Mouse (Mus musculus) forebrain, postnatal 0 days (tissue): ENCODE measurements around the gene Hpcal1. TPM values are rescaled to one million over a fixed set of nuclear protein-coding genes. Genes with fewer than 3 reads are reported as not detected.

Source experiments
- ATAC-seq: fragments of 200-750 bp; cut with Nextera tagmentation; 2 replicates; pipeline ENCODE4 v1.8.0; 2017; ENCODE audit warnings: mild to moderate bottlenecking, moderate library complexity
- DNase-seq: peaks from one replicate; pipeline ENCODE4 v3.0.0-alpha.2; 2015
- H3K27ac ChIP-seq: fragments of 300-500 bp; sonication (generic); 2 replicates; pipeline ENCODE4 v1.5.1; 2014; ENCODE audit warnings: low read depth, mild to moderate bottlenecking, antibody characterized with exemption, low read length, moderate library complexity, mixed read lengths
- H3K27me3 ChIP-seq: fragments of 300-500 bp; sonication (generic); 2 replicates; pipeline ENCODE4 v1.6.1; 2014; ENCODE audit warnings: mild to moderate bottlenecking, low read length, mixed read lengths; ENCODE audit not compliant: insufficient read depth
- H3K36me3 ChIP-seq: fragments of 300-500 bp; sonication (generic); 2 replicates; pipeline ENCODE4 v1.6.1; 2014; ENCODE audit warnings: mild to moderate bottlenecking, moderate library complexity; ENCODE audit not compliant: insufficient read depth
- H3K4me1 ChIP-seq: fragments of 300-500 bp; sonication (generic); 2 replicates; pipeline ENCODE4 v1.6.1; 2014; ENCODE audit warnings: antibody characterized with exemption; ENCODE audit not compliant: insufficient read depth
- H3K4me2 ChIP-seq: fragments of 300-500 bp; sonication (generic); 2 replicates; pipeline ENCODE4 v1.6.1; 2014; ENCODE audit warnings: low read depth, mild to moderate bottlenecking, moderate library complexity
- H3K4me3 ChIP-seq: fragments of 300-500 bp; sonication (generic); 2 replicates; pipeline ENCODE4 v1.5.1; 2014; ENCODE audit warnings: low read depth, low read length, mixed read lengths
- H3K9ac ChIP-seq: fragments of 300-500 bp; sonication (generic); 2 replicates; pipeline ENCODE4 v1.6.1; 2014; ENCODE audit warnings: mild to moderate bottlenecking
- H3K9me3 ChIP-seq: fragments of 300-500 bp; sonication (generic); 2 replicates; pipeline ENCODE4 v1.6.1; 2016; ENCODE audit warnings: low read length
- CTCF ChIP-seq: sonication (generic); IDR thresholded peaks from 2 replicates; pipeline ENCODE4 v1.5.1; 2016; ENCODE audit warnings: antibody characterized with exemption, control low read depth, low read depth
- whole genome bisulfite sequencing: fragments of 180-500 bp; shearing (Covaris S2); extraction: QIAGEN DNeasy Blood & Tissue Kit; methylation state at CpG from one replicate; pipeline ENCODE4 v1.1.7; 2014; 5-methylcytosine and 5-hydroxymethylcytosine counted together
- polyA plus RNA-seq: library from polyadenylated mRNA; unstranded; fragments of >200 nt; fragmentation: Nextera tagmentation; extraction: Ambion mirVana; gene quantifications from 2 replicates; pipeline ENCODE4 v1.2.1, GENCODE M21; 2015
- total RNA-seq: library from RNA; depleted of rRNA; stranded (reverse); fragments of >200 nt; gene quantifications from 2 replicates; pipeline ENCODE4 v1.2.3, GENCODE M21; 2014; rRNA removed

Hpcal1 gene
- total RNA-seq (27.7 and 46.9 TPM in 2 replicates), polyA plus RNA-seq (47.1 and 76.7 TPM in 2 replicates)

DNA sequence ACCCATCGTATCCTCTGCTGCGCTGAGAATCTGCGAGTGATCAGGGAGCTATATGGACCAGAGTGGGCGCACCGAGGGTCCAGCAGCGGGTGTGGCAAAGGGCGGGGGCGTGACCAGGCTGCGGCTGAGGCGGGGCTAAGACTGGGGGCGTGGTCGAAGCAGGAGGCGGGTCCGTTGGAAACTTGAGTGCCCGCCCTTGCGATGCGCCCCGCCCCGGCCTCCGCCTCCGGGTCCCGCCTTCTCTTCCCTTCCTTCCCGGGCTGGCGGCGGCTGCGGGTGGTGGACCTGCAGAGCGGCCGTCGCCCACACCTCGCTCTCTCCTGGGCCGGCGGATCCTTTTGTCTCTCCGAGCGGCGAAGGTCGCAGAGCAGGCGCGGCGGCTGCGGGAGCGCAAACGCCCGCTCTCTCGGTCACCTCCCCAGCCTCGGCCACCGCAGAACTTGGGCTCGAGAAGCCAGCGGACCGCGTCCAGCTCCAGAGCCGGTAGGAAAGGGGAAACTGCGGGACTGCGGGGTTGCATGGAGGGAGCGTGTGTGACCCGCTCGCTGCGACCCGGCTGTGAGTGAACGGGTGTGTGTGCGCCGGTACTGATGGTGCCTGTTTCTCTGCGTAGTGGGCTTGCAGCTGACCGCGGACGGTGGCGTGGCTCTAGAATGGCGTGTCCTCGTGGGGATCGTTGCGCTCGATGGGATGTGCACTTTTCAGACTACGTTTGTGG is at the start of gene Hpcal1:
Gene Hpcal1, plus strand, starts transcription at position 293 of the 718 bp plus-strand sequence.
- Histone ChIP-seq H3K27ac (no peak within 1 kb of the TSS), H3K36me3 (no peaks in the 10 kb centered on the region), H3K9me3 (no peaks in the 10 kb centered on the region), H3K4me3 (peak within 1 kb of the TSS; percentile 72), H3K4me1 (no peaks in the 10 kb centered on the region), H3K9ac (peak within 1 kb of the TSS; percentile 72), H3K27me3 (no peaks in the 10 kb centered on the region; the same call in 1 of the 2 replicates), H3K4me2 (peak within 1 kb of the TSS; percentile 97)
- DNase-seq = peak; percentile 69
- WGBS = under 1% methylated on average over 71 of the region's 72 CpGs
- TF ChIP-seq CTCF = no peak
- peak; percentile 83 for ATAC-seq

DNA sequence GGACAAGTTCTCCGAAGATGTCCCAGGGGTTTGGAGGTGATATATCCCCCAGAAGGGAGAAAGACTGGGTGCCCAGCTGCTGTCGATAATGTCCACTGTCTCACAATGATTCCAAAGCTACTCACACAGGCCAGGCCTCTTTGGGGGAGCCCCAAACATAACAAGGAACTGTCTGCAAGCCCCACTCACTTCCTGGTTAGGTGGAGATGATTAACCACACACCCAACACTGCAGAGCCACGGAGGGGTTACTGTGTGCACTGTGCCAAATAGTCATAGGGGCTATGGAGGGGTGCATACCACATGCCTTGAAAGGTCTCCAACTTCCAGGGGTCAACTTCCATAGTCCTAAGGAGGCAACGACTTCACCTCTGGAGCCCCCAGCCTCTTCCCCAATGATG is 49.4 kb upstream of the Hpcal1 start:
- Histone ChIP-seq H3K9ac (no peak overlapping the region), H3K36me3 (no peaks in the 10 kb centered on the region), H3K27me3 (no peaks in the 10 kb centered on the region), H3K4me2 (no peak overlapping the region), H3K4me3 (no peak overlapping the region), H3K4me1 (no peaks in the 10 kb centered on the region), H3K9me3 (no peaks in the 10 kb centered on the region), H3K27ac (no peak overlapping the region)
- DNase-seq (no peak), ATAC-seq (no peak)
- 88% methylated on average over 4 of the region's 4 CpGs for WGBS
- no peak for TF ChIP-seq CTCF

GRCm38 (mm10) chr12:17644385-17645222 is 46.1 kb upstream of the Hpcal1 start:
- WGBS = 78% methylated on average over 12 of the region's 12 CpGs
- Histone ChIP-seq H3K4me3 (no peak overlapping the region), H3K27ac (no peak overlapping the region), H3K36me3 (no peaks in the 10 kb centered on the region), H3K4me1 (no peaks in the 10 kb centered on the region), H3K27me3 (no peaks in the 10 kb centered on the region), H3K9ac (no peak overlapping the region), H3K4me2 (no peak overlapping the region), H3K9me3 (no peaks in the 10 kb centered on the region)
- no peak for DNase-seq
- TF ChIP-seq CTCF = no peak
- ATAC-seq = no peak

DNA sequence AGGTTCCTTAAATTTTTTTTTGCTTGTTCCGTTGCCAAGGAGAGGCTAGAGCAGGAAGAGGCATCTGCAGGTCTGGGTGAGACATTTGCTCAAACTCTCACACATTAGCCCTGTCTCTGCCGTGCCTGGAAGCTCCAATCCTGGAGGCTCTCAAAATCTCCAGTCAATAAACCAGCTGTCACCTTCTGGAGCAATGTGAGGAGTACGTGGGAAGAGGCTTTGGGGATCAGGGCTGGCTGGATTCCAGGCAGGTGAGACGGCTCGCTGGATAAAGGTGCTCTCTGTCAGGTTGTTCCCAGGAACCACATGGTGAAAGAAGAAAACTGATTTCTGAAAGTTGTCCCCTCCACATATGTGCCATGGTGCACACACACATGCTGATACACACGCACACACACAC is 44.2 kb upstream of the Hpcal1 start:
- no peaks in the 10 kb centered on the region for H3K36me3 ChIP-seq
- no peak overlapping the region for H3K4me2 ChIP-seq
- H3K27ac ChIP-seq = no peak overlapping the region
- H3K4me3 ChIP-seq = no peak overlapping the region
- H3K9me3 ChIP-seq = no peaks in the 10 kb centered on the region
- no peak for DNase-seq
- TF ChIP-seq CTCF = no peak
- H3K9ac ChIP-seq = no peak overlapping the region
- 67% methylated on average over 6 of the region's 6 CpGs for WGBS
- no peaks in the 10 kb centered on the region for H3K27me3 ChIP-seq
- H3K4me1 ChIP-seq = no peaks in the 10 kb centered on the region
- ATAC-seq = no peak

DNA sequence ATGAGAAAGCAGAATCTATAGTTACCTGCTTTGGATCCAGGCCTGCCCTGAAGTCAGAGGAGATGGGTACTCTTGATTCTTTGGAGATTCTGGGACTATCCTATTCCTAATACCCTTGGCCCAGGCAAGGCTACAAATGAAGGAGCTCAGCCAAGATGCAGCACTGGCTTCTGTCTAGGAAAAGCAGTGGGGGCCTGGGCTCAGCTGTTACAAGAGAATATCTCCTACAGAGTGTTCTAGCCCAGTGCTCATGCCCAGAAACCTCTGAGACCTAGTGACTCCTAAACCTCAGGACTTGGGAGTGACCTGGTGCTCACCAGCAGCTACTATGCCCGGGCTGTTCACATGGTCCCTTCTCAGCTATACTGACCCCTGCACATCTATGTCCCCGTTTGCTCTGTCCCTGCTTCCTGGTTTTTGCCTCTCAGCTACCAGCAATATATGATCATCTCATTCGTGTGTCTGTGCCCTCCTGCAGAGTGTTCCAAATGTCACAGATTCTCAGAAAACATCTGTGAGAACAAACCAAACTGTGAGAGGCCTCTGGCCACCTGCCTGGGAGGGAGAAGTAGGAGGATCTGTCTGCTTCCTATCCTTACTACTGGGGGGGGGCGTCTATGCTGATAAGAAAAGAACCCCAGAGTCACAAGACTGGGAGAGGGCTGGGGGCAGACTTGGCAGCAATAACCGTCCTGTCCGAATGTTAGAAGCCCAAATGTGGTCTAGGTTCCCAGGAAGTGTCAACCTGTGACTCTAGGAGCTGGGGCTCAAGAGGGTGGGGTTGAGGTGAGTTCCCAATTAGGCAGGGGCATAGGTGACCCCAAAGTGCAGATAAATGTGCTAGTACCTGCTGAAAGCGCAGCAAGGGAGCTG is 39.2 kb upstream of the Hpcal1 start:
- Histone ChIP-seq H3K4me2 (no peak overlapping the region), H3K27ac (no peak overlapping the region), H3K4me3 (no peak overlapping the region), H3K27me3 (no peaks in the 10 kb centered on the region), H3K9ac (no peak overlapping the region), H3K36me3 (no peaks in the 10 kb centered on the region), H3K9me3 (peaks cover 3% of the 10 kb centered on the region), H3K4me1 (no peaks in the 10 kb centered on the region)
- no peak for ATAC-seq
- no peak for TF ChIP-seq CTCF
- WGBS = 75% methylated on average over 7 of the region's 7 CpGs
- DNase-seq = no peak

GRCm38 (mm10) chr12:17652216-17653050 is 38.2 kb upstream of the Hpcal1 start:
- no peaks in the 10 kb centered on the region for H3K36me3 ChIP-seq
- DNase-seq (peak; percentile 7), ATAC-seq (peak; percentile 57)
- 34% methylated on average over 8 of the region's 8 CpGs for WGBS
- peaks cover 3% of the 10 kb centered on the region for H3K9me3 ChIP-seq
- H3K27me3 ChIP-seq = no peaks in the 10 kb centered on the region
- TF ChIP-seq CTCF = no peak
- no peak overlapping the region for H3K9ac ChIP-seq
- H3K4me2 ChIP-seq = no peak overlapping the region
- H3K4me1 ChIP-seq = no peaks in the 10 kb centered on the region
- no peak overlapping the region for H3K27ac ChIP-seq
- H3K4me3 ChIP-seq = no peak overlapping the region
